Mouse (Mus musculus) CD4-positive, CD25-positive, alpha-beta regulatory T cell (primary cell): ENCODE data around the gene Hepacam2. TPM values are rescaled to one million over a fixed set of nuclear protein-coding genes. Genes with fewer than 3 reads are reported as not detected.

Experiments
- polyA plus RNA-seq: library from polyadenylated mRNA; unstranded; fragments of 100-300 nt; shearing (Covaris generic); gene quantifications from one replicate; pipeline ENCODE4 v1.2.1, GENCODE M21; 2017

The Hepacam2 gene
- polyA plus RNA-seq: 1.2 TPM

DNA sequence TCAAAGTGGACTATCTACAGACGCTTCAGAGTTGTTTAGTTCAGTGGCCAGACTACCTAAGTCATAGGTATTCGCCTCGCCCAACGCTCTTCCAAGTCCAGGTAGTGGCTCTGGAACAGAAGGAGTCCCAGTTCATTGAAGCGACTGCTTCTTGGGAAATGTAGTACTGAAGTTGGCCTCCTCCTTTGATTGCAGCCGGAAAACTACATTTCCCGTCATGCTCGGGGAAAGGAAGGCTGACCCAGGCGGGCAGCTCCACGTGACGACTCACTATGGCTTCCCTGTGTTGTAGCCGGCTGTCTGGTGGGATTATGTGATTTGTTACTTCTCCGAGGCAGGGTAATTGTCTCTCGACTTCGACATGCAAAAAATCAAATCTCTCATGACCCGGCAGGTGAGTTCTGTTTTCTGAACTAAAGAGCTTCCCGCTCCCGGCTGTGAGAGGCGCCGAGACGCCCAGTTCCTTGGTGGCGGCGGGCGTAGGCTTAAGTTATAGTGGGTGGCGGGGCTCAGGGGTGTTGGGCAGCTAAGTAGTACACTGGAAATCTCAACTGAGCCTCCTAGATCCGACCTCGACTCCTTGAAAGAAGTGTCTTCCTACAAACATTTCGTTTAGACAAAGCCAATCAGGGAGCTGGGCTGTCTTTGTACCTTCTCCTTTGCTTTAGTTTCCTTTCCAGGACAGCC is at the start of gene Hepacam2, which contains the start of gene Vps50:
Gene Hepacam2, minus strand, starts transcription at position 137 of the 687 bp plus-strand sequence.
Gene Vps50, plus strand, starts transcription at position 221 of the 687 bp plus-strand sequence.

Other genes starting within 250 kb of the Hepacam2 start
- gene Samd9l, start 98.7 kb downstream of the Hepacam2 start, polyA plus RNA-seq: 117 TPM
- 25.6 TPM for gene Vps50, start 84 bp upstream of the Hepacam2 start, polyA plus RNA-seq